Mouse (Mus musculus): ENCODE measurements around the gene Krtcap2. TPM values are rescaled to one million over a fixed set of nuclear protein-coding genes. Genes with fewer than 3 reads are reported as not detected.

Krtcap2 gene
- total RNA-seq, 2 experiments from 2014 or later: 73.5 to 87.6 TPM

- intact Hi-C loops (cut with DNase I): no loop called here
- DNase-seq (ENCODE audit: low spot score): no peak
Observed at GRCm38 (mm10) chr3:89244982-89245687, 631 bp upstream of the Krtcap2 start.

GRCm38 (mm10) chr3:89246261-89247100 lies 715 bp downstream of the Krtcap2 start, which contains the start of gene Trim46:
Gene Trim46 (minus strand): TSS chr3:89246309.
- intact Hi-C loops (cut with DNase I): no loop called here
- peak; percentile 83 for DNase-seq (ENCODE audit: low spot score)

GRCm38 (mm10) chr3:89247466-89247865 lies 1.7 kb downstream of the Krtcap2 start:
- DNase-seq (ENCODE audit: low spot score): no peak
- intact Hi-C loops (cut with DNase I): no loop called here

GRCm38 (mm10) chr3:89250435-89251040 lies 4.8 kb downstream of the Krtcap2 start:
- no peak for DNase-seq (ENCODE audit: low spot score)
- intact Hi-C loops (cut with DNase I): loop anchor here (1.0 to 2.0 kb wide), 3 partner anchors 16 to 58 kb away; no protein-coding TSS in a partner anchor

- DNase-seq (ENCODE audit: low spot score): peak; percentile 71
- intact Hi-C loops (cut with DNase I): loop anchor here (2.0 kb wide), 2 partner anchors 15 to 57 kb away; no protein-coding TSS in a partner anchor
Observed at GRCm38 (mm10) chr3:89251365-89251895, 5.7 kb downstream of the Krtcap2 start.

- intact Hi-C loops (cut with DNase I): no loop called here
Observed at GRCm38 (mm10) chr3:89254994-89255393, 9.2 kb downstream of the Krtcap2 start.

GRCm38 (mm10) chr3:89256177-89256576 lies 10.4 kb downstream of the Krtcap2 start:
- intact Hi-C loops (cut with DNase I): no loop called here
- no peak for DNase-seq (ENCODE audit: low spot score)

More at GRCm38 (mm10) chr3:89254994-89255393, 9.2 kb downstream of the Krtcap2 start:
- DNase-seq (ENCODE audit: low spot score): no peak

- no peak for DNase-seq (ENCODE audit: low spot score)
- intact Hi-C loops (cut with DNase I): no loop called here
Observed at GRCm38 (mm10) chr3:89259076-89259475, 13.3 kb downstream of the Krtcap2 start, which contains the start of gene Dpm3. Gene Dpm3 (plus strand): TSS chr3:89259358.

GRCm38 (mm10) chr3:89260211-89260610 lies 14.4 kb downstream of the Krtcap2 start:
- intact Hi-C loops (cut with DNase I): no loop called here

GRCm38 (mm10) chr3:89262417-89262816 lies 16.7 kb downstream of the Krtcap2 start:
- intact Hi-C loops (cut with DNase I): no loop called here
- no peak for DNase-seq (ENCODE audit: low spot score)

More at GRCm38 (mm10) chr3:89260211-89260610, 14.4 kb downstream of the Krtcap2 start:
- DNase-seq (ENCODE audit: low spot score): no peak

GRCm38 (mm10) chr3:89266439-89266893 lies 20.7 kb downstream of the Krtcap2 start:
- no peak for DNase-seq (ENCODE audit: low spot score)
- intact Hi-C loops (cut with DNase I): loop anchor here (2.0 kb wide), 1 partner anchor 16 kb away; no protein-coding TSS in a partner anchor

GRCm38 (mm10) chr3:89268916-89269315 lies 23.1 kb downstream of the Krtcap2 start:
- DNase-seq (ENCODE audit: low spot score): no peak
- intact Hi-C loops (cut with DNase I): no loop called here

- DNase-seq (ENCODE audit: low spot score): peak; percentile 77
- intact Hi-C loops (cut with DNase I): no loop called here
Observed at GRCm38 (mm10) chr3:89270051-89270755, 24.4 kb downstream of the Krtcap2 start, which contains the start of gene Slc50a1. Gene Slc50a1 (minus strand): TSS chr3:89270570.

GRCm38 (mm10) chr3:89270891-89271290 lies 25.1 kb downstream of the Krtcap2 start:
- no peak for DNase-seq (ENCODE audit: low spot score)
- intact Hi-C loops (cut with DNase I): no loop called here

GRCm38 (mm10) chr3:89271760-89272159 lies 26.0 kb downstream of the Krtcap2 start:
- intact Hi-C loops (cut with DNase I): no loop called here
- DNase-seq (ENCODE audit: low spot score): no peak

GRCm38 (mm10) chr3:89276061-89276460 lies 30.3 kb downstream of the Krtcap2 start:
- intact Hi-C loops (cut with DNase I): no loop called here
- DNase-seq (ENCODE audit: low spot score): no peak

GRCm38 (mm10) chr3:89277281-89278021 lies 31.7 kb downstream of the Krtcap2 start:
- intact Hi-C loops (cut with DNase I): no loop called here

GRCm38 (mm10) chr3:89278107-89278506 lies 32.3 kb downstream of the Krtcap2 start:
- DNase-seq (ENCODE audit: low spot score): peak; percentile 67
- intact Hi-C loops (cut with DNase I): no loop called here

More at GRCm38 (mm10) chr3:89277281-89278021, 31.7 kb downstream of the Krtcap2 start:
- DNase-seq (ENCODE audit: low spot score): no peak
